Mouse (Mus musculus) E14TG2a.4 (cell line): ENCODE measurements around the gene Ppp6c.

Experiments used
- H3K27me3 ChIP-seq: 2 replicates; pipeline ENCODE4 v1.6.1; 2014; ENCODE audit warnings: low read length, control low read depth; ENCODE audit not compliant: insufficient read depth
- H3K36me3 ChIP-seq: 2 replicates; pipeline ENCODE4 v1.6.1; 2014; ENCODE audit warnings: low read length, control low read depth; ENCODE audit not compliant: insufficient read depth
- H3K4me1 ChIP-seq: replicated peaks from 2 replicates; pipeline ENCODE4 v1.6.1; 2014; ENCODE audit warnings: low read depth, low read length, control low read depth
- H3K4me3 ChIP-seq: replicated peaks from 2 replicates; pipeline ENCODE4 v1.5.1; 2014; ENCODE audit warnings: mild to moderate bottlenecking, low read length
- H3K9me3 ChIP-seq: 2 replicates; pipeline ENCODE4 v1.6.1; 2014; ENCODE audit warnings: low read length, control low read depth
- CTCF ChIP-seq: conservative IDR thresholded peaks from 2 replicates; pipeline ENCODE4 v1.5.1; 2014; ENCODE audit warnings: low read length
- NANOG ChIP-seq: IDR thresholded peaks from 2 replicates; pipeline ENCODE4 v1.6.1; 2014; ENCODE audit warnings: borderline replicate concordance, low read length, mixed read lengths
- POU5F1 ChIP-seq: IDR thresholded peaks from 2 replicates; pipeline ENCODE4 v1.6.1; 2014; ENCODE audit warnings: low read length, borderline replicate concordance

Gene Ppp6c

GRCm38 (mm10) chr2:39217150-39217549 is 9.1 kb downstream of the Ppp6c start:
- H3K4me3 ChIP-seq: no peak overlapping the region
- H3K9me3 ChIP-seq: no peaks in the 10 kb centered on the region
- no peaks in the 10 kb centered on the region for H3K36me3 ChIP-seq
- H3K4me1 ChIP-seq: peaks cover 53% of the 10 kb centered on the region
- no peak for TF ChIP-seq NANOG
- no peak for TF ChIP-seq POU5F1
- TF ChIP-seq CTCF: no peak
- H3K27me3 ChIP-seq: no peaks in the 10 kb centered on the region

- TF ChIP-seq NANOG (no peak), CTCF (no peak), POU5F1 (no peak)
- no peaks in the 10 kb centered on the region for H3K9me3 ChIP-seq
- H3K4me3 ChIP-seq: no peak overlapping the region
- no peaks in the 10 kb centered on the region for H3K27me3 ChIP-seq
- H3K36me3 ChIP-seq: peaks cover 11% of the 10 kb centered on the region
- H3K4me1 ChIP-seq: peaks cover 43% of the 10 kb centered on the region
These were observed 15.5 kb downstream of the Ppp6c start for GRCm38 (mm10) chr2:39210738-39211137.

GRCm38 (mm10) chr2:39203359-39203758 is 22.9 kb downstream of the Ppp6c start:
- H3K27me3 ChIP-seq: no peaks in the 10 kb centered on the region
- no peak for TF ChIP-seq POU5F1
- TF ChIP-seq NANOG: no peak
- TF ChIP-seq CTCF: no peak
- peaks cover 36% of the 10 kb centered on the region for H3K36me3 ChIP-seq
- no peak overlapping the region for H3K4me3 ChIP-seq
- peaks cover 11% of the 10 kb centered on the region for H3K4me1 ChIP-seq
- no peaks in the 10 kb centered on the region for H3K9me3 ChIP-seq

GRCm38 (mm10) chr2:39194809-39195208 is 31.4 kb downstream of the Ppp6c start:
- peaks cover 6% of the 10 kb centered on the region for H3K4me1 ChIP-seq
- no peaks in the 10 kb centered on the region for H3K9me3 ChIP-seq
- H3K36me3 ChIP-seq: peaks cover 19% of the 10 kb centered on the region
- H3K4me3 ChIP-seq: no peak overlapping the region
- H3K27me3 ChIP-seq: no peaks in the 10 kb centered on the region
- TF ChIP-seq NANOG (no peak), CTCF (no peak), POU5F1 (no peak)

GRCm38 (mm10) chr2:39190561-39191056 is 35.6 kb downstream of the Ppp6c start, which contains the start of gene Scai:
Gene Scai, minus strand, starts transcription at chr2:39190734.
- Histone ChIP-seq H3K4me3 (peak within 1 kb of the TSS; percentile 99), H3K9me3 (no peaks in the 10 kb centered on the region), H3K27me3 (no peaks in the 10 kb centered on the region), H3K4me1 (peaks cover 19% of the 10 kb centered on the region), H3K36me3 (peaks cover 9% of the 10 kb centered on the region; the same call in 1 of the 2 replicates)
- peak; percentile 55 for TF ChIP-seq CTCF
- TF ChIP-seq POU5F1: no peak

- Histone ChIP-seq H3K4me3 (peak overlapping the region; percentile 99), H3K9me3 (no peaks in the 10 kb centered on the region), H3K4me1 (peaks cover 19% of the 10 kb centered on the region), H3K36me3 (peaks cover 9% of the 10 kb centered on the region; the same call in 1 of the 2 replicates), H3K27me3 (no peaks in the 10 kb centered on the region)
- TF ChIP-seq CTCF: no peak
- no peak for TF ChIP-seq POU5F1
- no peak for TF ChIP-seq NANOG
These were observed 36.2 kb downstream of the Ppp6c start for GRCm38 (mm10) chr2:39189961-39190560.

GRCm38 (mm10) chr2:39185942-39186341 is 40.3 kb downstream of the Ppp6c start:
- H3K27me3 ChIP-seq: no peaks in the 10 kb centered on the region
- H3K9me3 ChIP-seq: no peaks in the 10 kb centered on the region
- TF ChIP-seq POU5F1: no peak
- no peak for TF ChIP-seq CTCF
- no peak for TF ChIP-seq NANOG
- H3K4me1 ChIP-seq: peaks cover 16% of the 10 kb centered on the region
- H3K4me3 ChIP-seq: no peak overlapping the region
- peaks cover 17% of the 10 kb centered on the region; the same call in 1 of the 2 replicates for H3K36me3 ChIP-seq

- no peaks in the 10 kb centered on the region for H3K9me3 ChIP-seq
- H3K36me3 ChIP-seq: peaks cover 26% of the 10 kb centered on the region; the same call in 1 of the 2 replicates
- no peak overlapping the region for H3K4me3 ChIP-seq
- H3K4me1 ChIP-seq: peaks cover 7% of the 10 kb centered on the region
- TF ChIP-seq CTCF: no peak
- no peak for TF ChIP-seq POU5F1
- TF ChIP-seq NANOG: no peak
- H3K27me3 ChIP-seq: no peaks in the 10 kb centered on the region
These were observed 42.7 kb downstream of the Ppp6c start for GRCm38 (mm10) chr2:39183587-39183986.

GRCm38 (mm10) chr2:39160996-39161395 is 65.3 kb downstream of the Ppp6c start:
- no peaks in the 10 kb centered on the region for H3K27me3 ChIP-seq
- no peaks in the 10 kb centered on the region for H3K9me3 ChIP-seq
- H3K4me1 ChIP-seq: peaks cover 22% of the 10 kb centered on the region
- TF ChIP-seq CTCF (no peak), POU5F1 (no peak), NANOG (no peak)
- no peak overlapping the region for H3K4me3 ChIP-seq
- H3K36me3 ChIP-seq: no peaks in the 10 kb centered on the region; the same call in 1 of the 2 replicates
